Mouse (Mus musculus) forebrain, embryonic 11.5 days (tissue): ENCODE results near the gene Lelp1. TPM values are rescaled to one million over a fixed set of nuclear protein-coding genes. Genes with fewer than 3 reads are reported as not detected.

Experiments used
- ATAC-seq: fragments of 200-750 bp; cut with Nextera tagmentation; replicated peaks from 2 replicates; pipeline ENCODE4 v1.8.0; 2017; ENCODE audit warnings: moderate TSS enrichment; ENCODE audit not compliant: low FRiP score
- DNase-seq: peaks from one replicate; pipeline ENCODE4 v3.0.0-alpha.2; 2017; ENCODE audit warnings: low spot score
- H3K27ac ChIP-seq: fragments of 300-500 bp; sonication (generic); 2 replicates; pipeline ENCODE4 v1.5.1; 2014; ENCODE audit warnings: low read depth, low read length
- H3K27me3 ChIP-seq: fragments of 300-500 bp; sonication (generic); 2 replicates; pipeline ENCODE4 v1.6.1; 2014; ENCODE audit warnings: mild to moderate bottlenecking, low read length, mixed read lengths; ENCODE audit not compliant: control insufficient read depth, insufficient read depth
- H3K36me3 ChIP-seq: fragments of 300-500 bp; sonication (generic); 2 replicates; pipeline ENCODE4 v1.6.1; 2014; ENCODE audit warnings: mild to moderate bottlenecking, low read length, moderate library complexity, mixed read lengths; ENCODE audit not compliant: control insufficient read depth, insufficient read depth
- H3K4me1 ChIP-seq: fragments of 300-500 bp; sonication (generic); replicated peaks from 2 replicates; pipeline ENCODE4 v1.6.1; 2014; ENCODE audit warnings: low read length, mixed read lengths; ENCODE audit not compliant: control insufficient read depth, insufficient read depth
- H3K4me2 ChIP-seq: fragments of 300-500 bp; sonication (generic); 2 replicates; pipeline ENCODE4 v1.6.1; 2014; ENCODE audit warnings: low read depth, mild to moderate bottlenecking, low read length, moderate library complexity, mixed read lengths; ENCODE audit not compliant: severe bottlenecking
- H3K4me3 ChIP-seq: fragments of 300-500 bp; sonication (generic); 2 replicates; pipeline ENCODE4 v1.5.1; 2014; ENCODE audit warnings: low read depth, low read length
- H3K9ac ChIP-seq: fragments of 300-500 bp; sonication (generic); 2 replicates; pipeline ENCODE4 v1.6.1; 2014; ENCODE audit warnings: low read length
- H3K9me3 ChIP-seq: fragments of 300-500 bp; sonication (generic); 2 replicates; pipeline ENCODE4 v1.6.1; 2016; ENCODE audit warnings: low read length, mixed read lengths; ENCODE audit not compliant: control insufficient read depth
- WGBS: fragments of 180-500 bp; shearing (Covaris S2); extraction: QIAGEN DNeasy Blood & Tissue Kit; methylation state at CpG from one replicate; pipeline ENCODE4 v1.1.7; 2014; 5-methylcytosine and 5-hydroxymethylcytosine counted together
- polyA plus RNA-seq: library from polyadenylated mRNA; unstranded; fragments of >200 nt; fragmentation: Nextera tagmentation; extraction: Ambion mirVana; gene quantifications from 2 replicates; pipeline ENCODE4 v1.2.1, GENCODE M21; 2014

Gene Lelp1
- polyA plus RNA-seq = not detected in 2 replicates

DNA sequence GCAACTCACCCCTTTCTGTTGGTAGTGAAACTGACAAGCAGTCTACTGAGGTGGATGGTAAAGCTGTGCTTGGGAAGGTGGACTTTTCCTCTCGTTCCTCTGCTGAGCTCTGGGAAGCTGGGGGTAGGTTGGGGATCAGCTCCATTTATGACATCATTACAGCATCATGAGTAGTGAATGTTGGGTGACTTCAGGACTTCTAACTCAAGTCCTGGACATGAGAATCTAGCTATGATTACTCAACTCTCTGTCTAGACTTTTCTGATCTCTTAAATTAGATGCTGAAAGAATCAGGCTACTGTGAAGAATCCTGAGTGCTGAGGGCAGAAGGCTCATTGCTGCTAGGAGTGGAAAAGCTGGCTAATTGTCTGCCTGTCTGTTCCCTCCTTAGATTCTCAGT is at the start of gene Lelp1:
Gene Lelp1 (minus strand): TSS at position 101 of the 400 bp plus-strand sequence.
- Histone ChIP-seq H3K9ac (no peak within 1 kb of the TSS), H3K27ac (no peak within 1 kb of the TSS), H3K27me3 (no peaks in the 10 kb centered on the region), H3K4me2 (no peak within 1 kb of the TSS), H3K4me3 (no peak within 1 kb of the TSS), H3K4me1 (no peaks in the 10 kb centered on the region), H3K36me3 (no peaks in the 10 kb centered on the region), H3K9me3 (no peaks in the 10 kb centered on the region)
- DNase-seq = no peak
- no peak for ATAC-seq
- 79% methylated on average over 1 of the region's 1 CpGs for WGBS

DNA sequence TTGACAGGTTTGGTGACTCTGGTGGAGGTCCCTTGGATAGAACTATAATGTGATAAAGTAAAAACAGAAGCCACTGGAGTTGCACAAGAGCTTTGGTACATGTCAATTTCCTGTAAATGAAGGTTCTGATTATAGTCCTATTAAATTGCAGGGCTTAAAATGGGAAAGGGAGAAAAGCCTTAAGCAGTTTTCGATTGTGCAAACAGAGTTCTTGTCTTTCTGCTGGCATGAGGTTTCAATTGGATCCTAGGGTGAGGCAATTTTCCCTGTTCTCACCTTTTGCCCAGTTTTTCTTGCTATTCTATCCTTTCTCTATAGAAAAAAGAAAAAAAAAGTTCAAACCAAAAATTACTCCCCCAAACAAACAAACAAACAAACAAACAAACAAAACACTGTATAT is 34.3 kb upstream of the Lelp1 start:
- Histone ChIP-seq H3K27me3 (no peaks in the 10 kb centered on the region), H3K4me2 (no peak overlapping the region), H3K36me3 (no peaks in the 10 kb centered on the region), H3K4me1 (no peaks in the 10 kb centered on the region), H3K9me3 (no peaks in the 10 kb centered on the region), H3K9ac (no peak overlapping the region), H3K27ac (no peak overlapping the region), H3K4me3 (no peak overlapping the region)
- DNase-seq (no peak), ATAC-seq (no peak)
- WGBS = 82% methylated on average over 1 of the region's 1 CpGs

DNA sequence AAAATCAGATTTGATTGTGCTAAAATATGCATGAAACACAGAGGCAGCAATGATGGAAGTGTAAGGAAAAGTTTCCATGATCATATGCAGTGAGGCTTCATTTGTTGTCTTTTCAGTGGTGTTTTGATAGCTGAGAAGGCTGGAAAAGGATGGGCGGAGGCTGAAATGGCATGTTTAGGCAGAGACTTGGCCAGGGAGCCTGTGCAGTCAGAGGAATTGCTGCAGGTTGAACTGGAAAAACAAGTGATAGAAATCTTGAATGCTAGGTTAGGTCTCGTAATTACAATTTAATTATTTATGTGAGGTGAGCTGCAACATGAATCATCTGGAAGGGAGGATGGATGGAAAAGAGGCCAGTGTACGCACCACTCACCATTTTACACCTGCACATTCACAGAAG is 27.3 kb upstream of the Lelp1 start:
- Histone ChIP-seq H3K9me3 (no peaks in the 10 kb centered on the region), H3K4me1 (no peaks in the 10 kb centered on the region), H3K4me2 (no peak overlapping the region), H3K9ac (no peak overlapping the region), H3K36me3 (no peaks in the 10 kb centered on the region), H3K4me3 (no peak overlapping the region), H3K27ac (no peak overlapping the region), H3K27me3 (no peaks in the 10 kb centered on the region)
- 92% methylated on average over 3 of the region's 3 CpGs for WGBS
- ATAC-seq = no peak
- no peak for DNase-seq

DNA sequence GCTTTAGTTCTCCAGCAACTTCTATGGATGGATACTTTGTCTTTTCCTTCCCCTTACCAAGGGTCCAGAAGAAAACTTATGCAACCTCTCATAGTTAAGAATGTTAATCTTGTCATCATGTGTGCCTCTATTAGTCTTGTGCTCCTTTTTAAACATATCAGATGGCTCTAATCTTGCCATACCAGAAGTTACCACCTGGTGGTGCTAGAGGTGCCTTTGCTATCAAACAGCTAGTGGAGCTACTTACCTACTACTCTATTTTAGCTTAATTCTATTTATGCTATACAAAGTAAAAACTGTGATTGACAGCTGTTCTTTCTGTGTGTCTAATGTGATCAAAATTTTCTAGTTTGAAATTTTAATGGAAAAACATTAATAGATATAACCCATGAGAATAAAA is 10.8 kb upstream of the Lelp1 start:
- H3K4me1 ChIP-seq = no peaks in the 10 kb centered on the region
- H3K4me2 ChIP-seq = no peak overlapping the region
- H3K36me3 ChIP-seq = no peaks in the 10 kb centered on the region
- DNase-seq = peak; percentile 68
- no peaks in the 10 kb centered on the region for H3K27me3 ChIP-seq
- no peaks in the 10 kb centered on the region for H3K9me3 ChIP-seq
- H3K4me3 ChIP-seq = no peak overlapping the region
- no peak for ATAC-seq
- no peak overlapping the region for H3K27ac ChIP-seq
- H3K9ac ChIP-seq = no peak overlapping the region

DNA sequence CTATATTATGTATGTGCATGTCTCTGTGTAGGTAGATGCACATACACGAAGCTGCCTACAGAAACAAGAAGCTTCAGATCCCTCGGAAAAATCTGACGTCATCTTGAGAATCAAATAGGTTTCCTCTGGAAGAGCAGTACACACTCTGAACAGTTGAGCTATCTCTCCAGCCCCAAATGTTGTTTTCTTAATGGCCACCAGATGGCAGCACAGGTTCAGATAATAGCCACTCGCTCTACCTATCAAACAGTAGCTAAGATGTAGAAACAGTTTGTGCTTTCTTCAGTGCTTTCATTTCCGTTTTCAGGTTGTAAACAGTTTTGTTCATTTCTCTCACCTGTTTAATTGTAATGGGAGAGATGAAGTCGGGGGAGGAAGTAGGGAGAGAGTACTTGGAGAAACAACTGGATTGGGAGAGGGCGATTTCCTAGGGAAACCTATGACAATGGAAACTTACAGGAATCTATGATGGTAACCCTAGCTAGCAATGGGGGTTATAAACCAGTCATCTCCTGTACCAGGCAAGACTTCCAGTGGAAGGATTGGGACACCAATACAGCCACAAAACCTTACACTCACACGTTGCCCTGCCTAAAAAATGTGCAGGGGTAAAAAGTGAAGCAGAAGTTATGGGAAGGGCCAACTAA is 8.2 kb upstream of the Lelp1 start:
- no peaks in the 10 kb centered on the region for H3K4me1 ChIP-seq
- no peaks in the 10 kb centered on the region for H3K36me3 ChIP-seq
- no peaks in the 10 kb centered on the region for H3K9me3 ChIP-seq
- no peak overlapping the region for H3K4me2 ChIP-seq
- DNase-seq (peak; percentile 58), ATAC-seq (peak; percentile 87)
- H3K27ac ChIP-seq = no peak overlapping the region
- H3K4me3 ChIP-seq = no peak overlapping the region
- no peaks in the 10 kb centered on the region for H3K27me3 ChIP-seq
- 29% methylated on average over 8 of the region's 8 CpGs for WGBS
- H3K9ac ChIP-seq = no peak overlapping the region

DNA sequence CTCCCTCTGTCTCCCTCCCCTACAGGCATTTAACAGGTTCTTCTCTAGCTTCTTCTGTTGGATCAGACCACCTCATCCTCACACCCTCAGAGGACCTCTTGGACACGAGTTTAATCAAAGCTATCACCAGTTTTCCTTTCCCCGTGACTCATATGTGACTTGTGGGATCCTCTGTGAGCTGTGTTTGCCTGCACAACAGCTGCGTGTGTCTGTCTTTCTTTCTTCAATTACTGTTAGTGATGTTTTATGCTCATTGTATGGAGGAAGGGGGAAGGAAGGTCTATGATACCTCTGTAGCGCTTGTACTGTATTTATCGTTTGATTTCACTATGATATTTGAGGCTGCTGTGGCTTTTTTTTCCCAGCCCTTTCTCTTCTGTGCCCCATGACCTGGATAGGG is 5.4 kb upstream of the Lelp1 start:
- ATAC-seq (no peak), DNase-seq (no peak)
- Histone ChIP-seq H3K36me3 (no peaks in the 10 kb centered on the region), H3K4me1 (no peaks in the 10 kb centered on the region), H3K9me3 (no peaks in the 10 kb centered on the region), H3K27me3 (no peaks in the 10 kb centered on the region), H3K9ac (no peak overlapping the region), H3K27ac (no peak overlapping the region), H3K4me3 (no peak overlapping the region), H3K4me2 (no peak overlapping the region)
- WGBS = 82% methylated on average over 5 of the region's 5 CpGs

DNA sequence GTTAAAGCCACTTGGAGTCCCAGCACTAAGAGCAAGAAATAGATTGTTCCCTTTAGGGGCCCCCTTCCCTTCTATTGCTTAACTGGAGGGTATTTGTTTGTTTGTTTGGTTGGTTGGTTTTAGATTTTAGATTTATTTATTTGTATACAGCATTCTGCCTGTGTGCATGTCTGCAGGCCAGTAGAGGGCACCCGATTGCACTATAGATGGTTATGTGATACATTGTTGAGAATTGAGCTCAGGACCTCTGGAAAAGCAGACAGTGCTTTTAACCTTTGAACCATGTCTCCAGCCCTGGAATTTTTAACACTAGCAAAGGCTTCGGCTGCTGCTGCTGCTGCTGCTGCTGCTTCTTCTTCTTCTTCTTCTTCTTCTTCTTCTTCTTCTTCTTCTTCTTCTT is 4.9 kb upstream of the Lelp1 start:
- Histone ChIP-seq H3K9ac (no peak overlapping the region), H3K4me3 (no peak overlapping the region), H3K4me2 (no peak overlapping the region), H3K27ac (no peak overlapping the region), H3K4me1 (no peaks in the 10 kb centered on the region), H3K9me3 (no peaks in the 10 kb centered on the region), H3K27me3 (no peaks in the 10 kb centered on the region), H3K36me3 (no peaks in the 10 kb centered on the region)
- WGBS = 52% methylated on average over 2 of the region's 2 CpGs
- ATAC-seq = no peak
- no peak for DNase-seq

DNA sequence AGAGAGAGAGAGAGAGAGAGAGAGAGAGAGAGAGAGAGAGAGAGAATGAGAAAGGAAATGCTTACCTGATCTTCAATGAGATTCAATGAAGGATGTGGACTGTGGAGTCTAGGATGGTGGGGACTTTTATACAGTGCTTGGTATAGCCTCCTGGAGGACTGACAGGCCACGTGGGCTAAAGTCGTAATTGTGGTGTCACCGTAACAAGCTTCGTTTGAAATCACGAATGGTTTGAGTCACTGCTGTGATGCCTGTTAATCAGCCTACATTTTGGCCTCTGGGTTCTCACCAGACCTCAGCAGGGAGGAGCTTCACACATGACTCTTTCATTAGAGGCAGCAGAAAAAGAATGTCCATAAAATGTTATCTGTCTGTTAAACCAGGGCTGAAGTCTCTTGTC is 18.7 kb downstream of the Lelp1 start, which contains the start of gene Prr9:
Gene Prr9 (minus strand): TSS at position 101 of the 400 bp plus-strand sequence.
- Histone ChIP-seq H3K36me3 (no peaks in the 10 kb centered on the region), H3K9me3 (no peaks in the 10 kb centered on the region), H3K4me1 (no peaks in the 10 kb centered on the region), H3K4me2 (no peak within 1 kb of the TSS), H3K4me3 (no peak within 1 kb of the TSS), H3K27me3 (no peaks in the 10 kb centered on the region), H3K27ac (no peak within 1 kb of the TSS), H3K9ac (no peak within 1 kb of the TSS)
- 86% methylated on average over 5 of the region's 5 CpGs for WGBS
- no peak for DNase-seq
- no peak for ATAC-seq

DNA sequence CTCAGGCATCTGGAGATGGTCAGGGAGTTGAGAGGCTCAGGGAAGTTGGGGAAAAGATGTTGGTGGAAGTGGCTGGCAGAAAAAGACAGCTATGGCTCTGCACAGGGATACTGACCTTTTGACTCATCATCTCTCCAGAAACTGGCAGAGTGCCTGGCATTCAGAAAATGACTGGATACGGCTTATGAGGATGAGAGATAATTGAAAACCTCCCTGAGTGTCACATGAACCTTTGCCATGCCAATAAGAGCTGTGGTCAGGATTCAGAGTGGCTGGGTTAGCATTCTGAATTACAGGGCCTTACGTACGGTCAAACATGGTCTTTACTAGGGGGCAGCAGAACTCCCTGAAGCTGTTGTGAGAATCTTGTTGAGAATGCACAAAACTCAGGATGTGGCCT is 21.6 kb downstream of the Lelp1 start:
- no peaks in the 10 kb centered on the region for H3K4me1 ChIP-seq
- no peak overlapping the region for H3K27ac ChIP-seq
- no peak for DNase-seq
- H3K9me3 ChIP-seq = no peaks in the 10 kb centered on the region
- H3K4me3 ChIP-seq = no peak overlapping the region
- H3K27me3 ChIP-seq = no peaks in the 10 kb centered on the region
- ATAC-seq = no peak
- H3K36me3 ChIP-seq = no peaks in the 10 kb centered on the region
- H3K4me2 ChIP-seq = no peak overlapping the region
- H3K9ac ChIP-seq = no peak overlapping the region
- 91% methylated on average over 3 of the region's 3 CpGs for WGBS
